Mouse (Mus musculus) heart, embryonic 11.5 days (tissue): ENCODE results near the gene Cpd. TPM values are rescaled to one million over a fixed set of nuclear protein-coding genes. Genes with fewer than 3 reads are reported as not detected.

Source experiments
- ATAC-seq: fragments of 200-750 bp; cut with Nextera tagmentation; replicated peaks from 2 replicates; pipeline ENCODE4 v1.8.0; 2017; ENCODE audit warnings: moderate library complexity; ENCODE audit not compliant: insufficient number of reproducible peaks, low FRiP score, low TSS enrichment
- H3K27ac ChIP-seq: fragments of 300-500 bp; sonication (generic); 2 replicates; pipeline ENCODE4 v1.5.1; 2014; ENCODE audit warnings: mild to moderate bottlenecking, low read depth, low read length
- H3K27me3 ChIP-seq: fragments of 300-500 bp; sonication (generic); 2 replicates; pipeline ENCODE4 v1.6.1; 2014; ENCODE audit warnings: mild to moderate bottlenecking, low read length, mixed read lengths; ENCODE audit not compliant: control insufficient read depth, insufficient read depth
- H3K36me3 ChIP-seq: fragments of 300-500 bp; sonication (generic); 2 replicates; pipeline ENCODE4 v1.6.1; 2014; ENCODE audit warnings: mild to moderate bottlenecking, low read length, moderate library complexity, mixed read lengths; ENCODE audit not compliant: control insufficient read depth, insufficient read depth
- H3K4me1 ChIP-seq: fragments of 300-500 bp; sonication (generic); 2 replicates; pipeline ENCODE4 v1.6.1; 2014; ENCODE audit warnings: low read length; ENCODE audit not compliant: control insufficient read depth, insufficient read depth
- H3K4me2 ChIP-seq: fragments of 300-500 bp; sonication (generic); 2 replicates; pipeline ENCODE4 v1.6.1; 2014; ENCODE audit warnings: mild to moderate bottlenecking, moderate library complexity
- H3K4me3 ChIP-seq: fragments of 300-500 bp; sonication (generic); 2 replicates; pipeline ENCODE4 v1.5.1; 2014; ENCODE audit warnings: low read depth, low read length
- H3K9ac ChIP-seq: fragments of 300-500 bp; sonication (generic); 2 replicates; pipeline ENCODE4 v1.6.1; 2014; ENCODE audit warnings: mild to moderate bottlenecking, low read depth, low read length, moderate library complexity
- H3K9me3 ChIP-seq: fragments of 300-500 bp; sonication (generic); replicated peaks from 2 replicates; pipeline ENCODE4 v1.6.1; 2016; ENCODE audit warnings: low read length; ENCODE audit not compliant: control insufficient read depth
- WGBS: fragments of 180-500 bp; shearing (Covaris S2); extraction: QIAGEN DNeasy Blood & Tissue Kit; methylation state at CpG from one replicate; pipeline ENCODE4 v1.1.7; 2014; ENCODE audit not compliant: insufficient replicate concordance; 5-methylcytosine and 5-hydroxymethylcytosine counted together
- polyA plus RNA-seq: library from polyadenylated mRNA; unstranded; fragments of >200 nt; fragmentation: Nextera tagmentation; extraction: Ambion mirVana; gene quantifications from 2 replicates; pipeline ENCODE4 v1.2.1, GENCODE M21; 2014

Cpd gene
- polyA plus RNA-seq, 1 experiment from 2014 or later, result 19.9 TPM

DNA sequence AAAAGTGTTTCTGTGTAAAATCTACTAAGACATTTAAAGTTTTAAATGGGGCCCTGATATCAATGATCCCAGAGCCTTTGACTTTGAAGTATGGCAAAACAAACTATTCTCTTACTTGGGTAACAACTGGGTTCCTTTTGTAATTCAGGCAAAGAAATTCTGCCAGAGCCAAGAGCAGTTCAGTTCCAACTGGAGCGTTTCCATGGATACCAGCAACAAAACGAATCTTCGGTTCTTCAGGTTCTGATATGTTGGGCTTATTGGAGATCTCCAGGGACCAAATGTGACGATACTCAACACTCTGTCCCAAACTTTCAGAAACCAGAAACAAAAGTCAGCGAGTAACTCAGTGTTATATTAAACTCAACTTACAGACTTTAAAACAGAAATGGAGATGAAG, 51.5 kb downstream of the Cpd start:
- Histone ChIP-seq H3K9me3 (no peaks in the 10 kb centered on the region), H3K4me2 (no peak overlapping the region), H3K4me3 (no peak overlapping the region), H3K36me3 (peaks cover 10% of the 10 kb centered on the region), H3K9ac (no peak overlapping the region), H3K27ac (no peak overlapping the region), H3K4me1 (no peaks in the 10 kb centered on the region), H3K27me3 (no peaks in the 10 kb centered on the region)
- 87% methylated on average over 5 of the region's 5 CpGs for WGBS
- no peak for ATAC-seq

DNA sequence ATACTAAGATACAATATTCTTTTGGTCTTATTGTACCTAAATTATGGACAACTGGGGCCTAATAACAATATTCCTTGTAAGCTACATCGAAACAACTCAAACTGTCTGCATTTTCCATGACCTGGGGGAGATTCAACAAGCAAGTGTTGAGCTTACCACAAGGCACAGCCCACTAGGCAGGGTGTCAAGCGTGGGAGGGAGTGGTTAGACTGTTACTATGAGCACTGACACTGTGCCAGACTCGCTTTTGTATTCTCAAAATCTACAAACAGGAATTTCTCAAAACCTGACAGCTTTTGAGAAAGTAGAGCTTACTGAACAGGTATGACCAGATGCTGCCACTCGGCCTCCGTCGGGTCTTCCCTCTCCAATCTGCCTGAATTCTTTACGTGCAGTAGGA, 55.5 kb downstream of the Cpd start:
- no peak overlapping the region for H3K4me2 ChIP-seq
- H3K27ac ChIP-seq, result no peak overlapping the region
- 88% methylated on average over 7 of the region's 7 CpGs for WGBS
- H3K27me3 ChIP-seq, result no peaks in the 10 kb centered on the region
- H3K9ac ChIP-seq, result no peak overlapping the region
- H3K4me1 ChIP-seq, result no peaks in the 10 kb centered on the region
- H3K4me3 ChIP-seq, result no peak overlapping the region
- no peaks in the 10 kb centered on the region for H3K9me3 ChIP-seq
- peaks cover 2% of the 10 kb centered on the region for H3K36me3 ChIP-seq
- ATAC-seq, result no peak

DNA sequence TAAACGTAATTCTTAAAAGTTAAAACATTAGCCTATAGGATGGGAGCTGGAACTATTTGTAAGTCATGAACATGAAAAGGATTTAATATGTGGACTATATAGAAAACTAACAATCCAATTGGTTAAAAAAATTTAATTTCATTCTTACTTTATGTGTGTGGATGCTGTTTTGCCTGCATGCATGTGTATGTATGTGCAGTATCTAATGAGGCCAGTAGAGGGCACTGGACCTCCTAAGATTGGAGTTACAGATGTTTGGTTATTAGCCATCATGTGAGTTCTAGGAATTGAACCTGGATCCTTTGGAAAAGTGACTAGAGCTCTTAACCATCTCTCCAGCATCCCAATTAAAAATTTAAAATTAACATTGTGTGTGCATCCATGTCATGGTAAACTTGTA, 57.6 kb downstream of the Cpd start:
- Histone ChIP-seq H3K9ac (no peak overlapping the region), H3K4me3 (no peak overlapping the region), H3K27ac (no peak overlapping the region), H3K27me3 (no peaks in the 10 kb centered on the region), H3K36me3 (peaks cover 4% of the 10 kb centered on the region), H3K4me1 (no peaks in the 10 kb centered on the region), H3K4me2 (no peak overlapping the region), H3K9me3 (no peaks in the 10 kb centered on the region)
- WGBS, result 96% methylated on average over 1 of the region's 1 CpGs
- no peak for ATAC-seq

DNA sequence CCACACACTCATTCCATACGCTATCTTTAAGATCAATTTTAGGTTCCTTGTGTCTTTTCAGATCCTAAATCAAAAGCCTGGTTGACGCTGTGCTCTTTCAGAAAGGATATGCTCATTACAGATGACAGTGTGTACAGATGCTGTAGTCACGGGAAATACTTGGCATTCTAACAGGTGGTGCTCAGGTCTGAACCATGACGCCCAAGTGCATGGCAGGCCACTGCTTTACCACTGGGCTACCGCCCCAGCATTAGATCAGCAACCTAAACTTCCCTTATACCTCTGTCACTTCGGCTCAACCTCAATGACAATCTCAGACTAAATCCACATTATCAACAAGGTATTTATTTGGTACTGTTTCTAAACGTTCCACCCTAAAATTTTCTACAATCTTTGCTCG, 71.3 kb downstream of the Cpd start:
- H3K4me1 ChIP-seq, result peaks cover 9% of the 10 kb centered on the region
- no peak for ATAC-seq
- H3K27ac ChIP-seq, result no peak overlapping the region
- no peak overlapping the region for H3K4me2 ChIP-seq
- no peaks in the 10 kb centered on the region for H3K27me3 ChIP-seq
- H3K36me3 ChIP-seq, result no peaks in the 10 kb centered on the region
- no peaks in the 10 kb centered on the region for H3K9me3 ChIP-seq
- H3K9ac ChIP-seq, result no peak overlapping the region
- no peak overlapping the region for H3K4me3 ChIP-seq
- WGBS, result 80% methylated on average over 8 of the region's 8 CpGs

DNA sequence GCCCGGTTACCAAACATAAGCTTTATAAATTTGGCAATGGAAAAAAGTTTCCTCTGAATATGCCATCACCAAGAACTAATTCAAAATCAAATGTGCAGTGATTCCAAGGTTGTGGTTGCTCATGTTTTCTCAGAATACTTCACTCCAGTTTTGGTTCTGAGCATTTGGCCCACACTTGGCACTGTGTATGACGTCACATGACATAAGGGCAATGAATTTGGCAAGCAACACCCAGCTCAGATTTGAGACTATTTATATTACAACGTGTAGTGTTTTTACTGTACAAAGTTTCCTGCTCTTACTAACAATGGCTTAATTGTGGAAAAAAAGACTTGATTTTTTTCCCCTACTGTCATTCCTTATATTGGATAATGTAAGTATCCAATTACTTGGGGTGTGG, 73.0 kb downstream of the Cpd start:
- Histone ChIP-seq H3K27me3 (no peaks in the 10 kb centered on the region), H3K4me3 (no peak overlapping the region), H3K4me1 (peaks cover 9% of the 10 kb centered on the region), H3K4me2 (no peak overlapping the region), H3K27ac (no peak overlapping the region), H3K36me3 (no peaks in the 10 kb centered on the region), H3K9ac (no peak overlapping the region), H3K9me3 (no peaks in the 10 kb centered on the region)
- 64% methylated on average over 3 of the region's 3 CpGs for WGBS
- no peak for ATAC-seq

DNA sequence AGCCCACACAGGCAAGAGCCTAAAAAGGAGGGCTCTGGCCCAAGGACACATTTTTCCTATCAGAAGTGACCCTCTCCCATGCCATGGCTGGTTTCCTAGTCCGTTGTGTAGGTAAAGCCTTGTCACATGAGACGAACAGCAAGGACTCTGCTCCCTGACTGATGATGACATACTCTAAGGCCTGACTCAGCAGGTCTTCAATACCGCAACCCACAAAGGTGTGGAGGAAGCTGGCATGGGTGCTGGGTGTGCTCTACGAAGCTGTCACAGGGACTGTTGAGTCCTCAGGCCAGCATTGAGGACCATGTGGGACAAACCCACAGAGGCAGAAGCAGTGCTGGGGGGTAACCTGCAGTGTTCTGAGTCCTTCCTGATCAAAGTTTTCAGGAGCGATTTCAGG, 76.3 kb downstream of the Cpd start:
- no peaks in the 10 kb centered on the region for H3K9me3 ChIP-seq
- no peak overlapping the region for H3K9ac ChIP-seq
- no peaks in the 10 kb centered on the region; the same call in 1 of the 2 replicates for H3K27me3 ChIP-seq
- no peak overlapping the region for H3K27ac ChIP-seq
- H3K4me1 ChIP-seq, result peaks cover 9% of the 10 kb centered on the region
- no peak overlapping the region for H3K4me2 ChIP-seq
- no peak for ATAC-seq
- no peaks in the 10 kb centered on the region for H3K36me3 ChIP-seq
- no peak overlapping the region for H3K4me3 ChIP-seq
- WGBS, result 78% methylated on average over 5 of the region's 5 CpGs

DNA sequence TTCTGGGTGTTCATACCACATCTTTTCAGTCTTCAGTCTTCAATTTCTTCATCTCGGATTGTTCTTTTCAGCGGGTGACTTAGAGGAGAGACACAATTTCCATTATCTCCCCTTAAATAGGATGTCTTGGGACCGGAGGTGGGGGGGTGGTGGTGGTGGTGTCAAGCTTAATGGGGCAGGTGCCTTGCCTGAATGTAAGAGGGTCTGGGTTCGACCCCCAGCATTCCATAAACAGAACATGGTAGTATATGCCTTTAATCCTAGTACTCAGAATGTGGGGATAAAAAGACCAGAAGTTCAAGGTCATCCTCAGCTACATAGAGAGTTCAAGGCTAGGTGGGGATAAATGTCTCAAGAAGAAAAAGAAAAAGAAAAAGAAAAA, 83.1 kb downstream of the Cpd start:
- Histone ChIP-seq H3K9ac (no peak overlapping the region), H3K27ac (no peak overlapping the region), H3K4me1 (peaks cover 2% of the 10 kb centered on the region; the same call in 1 of the 2 replicates), H3K36me3 (peaks cover 7% of the 10 kb centered on the region), H3K4me2 (peak overlapping the region; percentile 25; the same call in 1 of the 2 replicates), H3K27me3 (peaks cover 3% of the 10 kb centered on the region; the same call in 1 of the 2 replicates), H3K4me3 (peak overlapping the region; percentile 96), H3K9me3 (no peaks in the 10 kb centered on the region)
- 10% methylated on average over 4 of the region's 4 CpGs for WGBS
- peak; percentile 35; the same call in 1 of the 2 replicates for ATAC-seq

DNA sequence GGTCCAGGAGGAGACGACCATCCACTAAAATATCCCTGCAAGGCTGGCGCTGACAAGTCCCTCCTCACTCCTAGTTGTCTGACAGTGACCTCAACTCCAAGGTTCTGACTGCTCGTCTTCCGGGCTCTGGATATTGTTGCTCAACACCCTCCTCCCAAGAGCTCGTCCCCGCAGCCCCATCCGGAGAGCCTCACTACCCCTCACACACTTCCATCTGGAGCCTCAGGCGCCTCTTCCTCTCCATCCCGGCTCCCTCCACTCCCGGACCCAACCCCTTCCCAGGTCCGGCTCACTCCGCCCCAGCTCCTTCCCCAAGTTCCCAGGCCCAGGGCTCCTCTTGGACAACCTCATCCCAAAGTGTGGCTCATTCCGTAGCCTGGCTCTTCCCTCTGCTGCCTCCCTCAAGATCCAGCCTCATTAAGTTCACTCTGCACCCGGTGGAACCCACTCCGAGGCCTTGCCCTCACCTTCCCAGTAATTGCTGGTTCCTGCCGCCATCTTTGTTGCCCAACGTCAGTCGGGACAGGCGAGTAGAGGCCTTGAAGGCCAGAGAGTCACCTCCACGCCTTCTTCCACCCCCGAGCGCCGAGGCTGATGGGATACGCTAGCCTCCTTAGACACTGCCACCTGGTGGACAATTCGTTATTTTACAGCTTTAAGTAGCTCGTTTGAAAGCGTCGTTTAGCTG, 83.6 kb downstream of the Cpd start, which contains the start of gene Gosr1:
Gosr1 (minus strand) TSS at position 527 of the 688 bp plus-strand sequence.
- WGBS, result under 1% methylated on average over 28 of the region's 28 CpGs
- H3K4me3 ChIP-seq, result peak within 1 kb of the TSS; percentile 96
- peaks cover 2% of the 10 kb centered on the region; the same call in 1 of the 2 replicates for H3K4me1 ChIP-seq
- peak; percentile 84 for ATAC-seq
- H3K9me3 ChIP-seq, result no peaks in the 10 kb centered on the region
- H3K27me3 ChIP-seq, result peaks cover 3% of the 10 kb centered on the region; the same call in 1 of the 2 replicates
- peaks cover 11% of the 10 kb centered on the region for H3K36me3 ChIP-seq
- peak within 1 kb of the TSS; percentile 97 for H3K9ac ChIP-seq
- peak within 1 kb of the TSS; percentile 83 for H3K4me2 ChIP-seq
- peak within 1 kb of the TSS; percentile 89 for H3K27ac ChIP-seq

DNA sequence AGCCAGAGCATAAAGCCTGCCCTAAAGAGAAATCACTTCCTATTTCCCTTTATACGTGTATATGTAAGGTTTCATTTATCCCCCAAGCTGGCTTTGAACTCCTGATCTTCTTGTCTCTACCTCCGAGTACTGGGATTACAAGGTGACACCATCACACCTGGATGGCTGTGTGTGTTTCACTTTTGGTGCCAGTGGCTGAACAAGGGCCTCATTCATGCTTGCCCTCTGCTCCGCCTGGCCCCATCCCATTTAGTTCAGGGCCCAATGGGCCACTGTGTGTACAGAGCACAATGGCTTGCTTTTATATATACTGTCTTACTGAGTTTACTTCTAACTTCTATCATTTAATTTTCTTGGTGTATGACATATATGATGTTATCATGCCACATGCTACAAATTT, 94.5 kb downstream of the Cpd start:
- no peak overlapping the region for H3K4me2 ChIP-seq
- no peaks in the 10 kb centered on the region for H3K4me1 ChIP-seq
- no peaks in the 10 kb centered on the region for H3K9me3 ChIP-seq
- H3K4me3 ChIP-seq, result no peak overlapping the region
- H3K36me3 ChIP-seq, result peaks cover 30% of the 10 kb centered on the region
- 89% methylated on average over 3 of the region's 3 CpGs for WGBS
- ATAC-seq, result no peak
- no peaks in the 10 kb centered on the region for H3K27me3 ChIP-seq
- no peak overlapping the region for H3K9ac ChIP-seq
- no peak overlapping the region for H3K27ac ChIP-seq
